Mouse (Mus musculus) ovary, postnatal 14 days (tissue): ENCODE results near the gene 9130230L23Rik.

Experiments
- DNase-seq: peaks from one replicate; pipeline ENCODE4 v3.0.0; 2022; ENCODE audit warnings: low spot score

Gene 9130230L23Rik

GRCm38 (mm10) chr5:65954130-65955080 is 49.7 kb downstream of the 9130230L23Rik start:
- no peak for DNase-seq

GRCm38 (mm10) chr5:65951513-65951909 is 52.6 kb downstream of the 9130230L23Rik start:
- no peak for DNase-seq

- DNase-seq = no peak
Measured at GRCm38 (mm10) chr5:65950679-65951512, 53.2 kb downstream of the 9130230L23Rik start.

GRCm38 (mm10) chr5:65950236-65950635 is 53.8 kb downstream of the 9130230L23Rik start:
- DNase-seq = no peak

DNA sequence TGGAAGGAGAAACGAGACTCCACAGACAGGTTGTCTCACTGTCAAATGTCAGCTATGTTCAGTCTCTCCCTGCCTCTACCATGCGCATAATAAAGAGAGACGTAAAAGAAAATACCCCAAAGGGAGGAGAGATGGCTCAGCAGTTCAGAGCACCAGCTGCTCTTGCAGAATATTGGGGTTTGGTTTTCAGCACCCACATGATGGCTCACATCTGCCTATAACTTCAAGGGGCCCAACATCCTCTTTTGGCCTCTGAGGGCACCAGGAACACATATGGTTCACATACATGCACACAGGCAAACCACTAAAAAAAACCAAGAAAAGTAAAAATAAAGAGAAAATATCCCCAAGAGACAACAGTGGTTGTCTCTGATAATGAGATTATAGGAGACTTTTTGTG is 54.3 kb downstream of the 9130230L23Rik start:
- no peak for DNase-seq

- DNase-seq = no peak
Measured at GRCm38 (mm10) chr5:65941145-65941544, 62.9 kb downstream of the 9130230L23Rik start.

DNA sequence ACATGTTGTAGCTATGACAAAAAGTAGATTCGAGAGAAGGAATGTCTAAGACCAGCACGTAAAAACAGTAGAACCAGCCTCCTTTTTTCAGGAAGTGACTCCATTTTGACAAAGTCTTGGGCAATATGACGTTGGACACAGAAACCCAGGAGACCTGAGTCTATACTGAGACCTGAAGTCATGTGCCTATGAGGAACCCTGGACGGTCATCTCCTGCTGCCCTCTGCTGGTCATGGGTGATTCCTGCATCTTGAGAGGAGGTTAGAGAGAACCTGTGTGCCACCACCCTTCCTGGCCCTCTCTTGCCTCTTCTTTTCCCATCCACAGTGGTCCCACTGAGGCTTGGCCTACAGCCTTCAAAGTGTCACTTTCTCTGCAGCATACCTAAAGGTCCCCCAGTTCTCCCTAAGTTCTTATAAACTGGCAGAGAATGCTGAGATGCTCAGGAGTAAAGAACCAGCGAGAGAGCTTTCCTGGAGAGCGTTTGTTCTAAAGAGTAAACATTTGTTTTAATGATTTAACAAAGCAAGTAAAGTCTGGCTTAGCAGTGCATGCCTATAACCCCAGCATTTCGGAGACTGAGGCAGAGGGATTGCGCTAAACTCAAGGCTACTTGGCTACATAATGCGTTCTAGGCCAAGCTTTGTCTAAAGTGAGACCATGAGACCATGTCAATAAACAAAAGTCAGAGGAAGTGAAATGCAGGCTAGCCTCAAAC is 65.9 kb downstream of the 9130230L23Rik start:
- peak; percentile 85 for DNase-seq

DNA sequence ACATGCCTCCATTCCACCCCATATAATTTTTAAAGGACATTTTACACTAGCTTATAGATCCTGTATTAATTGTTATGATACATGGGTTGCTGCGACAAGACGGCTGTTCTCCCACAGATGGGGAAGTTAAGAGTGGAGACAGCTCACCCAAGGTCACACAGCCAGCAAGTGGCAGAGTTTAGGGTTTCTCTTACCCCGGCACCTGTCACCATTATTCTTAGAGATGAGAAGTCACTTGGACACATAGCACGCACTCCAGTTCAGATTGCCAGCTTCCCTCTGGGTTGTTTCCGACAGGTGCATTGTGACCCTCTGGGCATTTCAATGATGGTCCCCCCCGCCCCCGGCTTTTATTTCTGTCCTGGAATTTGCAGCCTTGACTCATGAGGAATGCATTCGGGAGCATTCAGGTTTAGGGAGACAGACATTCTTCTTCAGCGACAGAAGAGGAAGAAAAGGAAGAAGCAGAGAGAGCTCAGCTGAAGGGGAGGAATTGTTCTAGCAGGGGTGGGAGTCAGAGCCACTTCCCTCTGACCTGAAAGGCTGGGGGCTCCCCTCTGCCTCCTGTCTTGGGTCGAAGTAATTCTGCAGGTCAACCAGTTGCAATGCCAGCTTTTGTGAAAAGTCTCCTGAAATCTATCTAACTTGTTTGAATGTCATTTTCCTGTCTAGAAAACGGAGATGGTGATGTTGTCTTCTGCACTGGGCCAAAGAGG is 66.9 kb downstream of the 9130230L23Rik start:
- DNase-seq = no peak

GRCm38 (mm10) chr5:65934783-65935182 is 69.3 kb downstream of the 9130230L23Rik start, which contains the start of gene Chrna9:
Gene Chrna9, plus strand, starts transcription at chr5:65934921.
- no peak for DNase-seq

- no peak for DNase-seq
Measured at GRCm38 (mm10) chr5:65933764-65934163, 70.3 kb downstream of the 9130230L23Rik start.

DNA sequence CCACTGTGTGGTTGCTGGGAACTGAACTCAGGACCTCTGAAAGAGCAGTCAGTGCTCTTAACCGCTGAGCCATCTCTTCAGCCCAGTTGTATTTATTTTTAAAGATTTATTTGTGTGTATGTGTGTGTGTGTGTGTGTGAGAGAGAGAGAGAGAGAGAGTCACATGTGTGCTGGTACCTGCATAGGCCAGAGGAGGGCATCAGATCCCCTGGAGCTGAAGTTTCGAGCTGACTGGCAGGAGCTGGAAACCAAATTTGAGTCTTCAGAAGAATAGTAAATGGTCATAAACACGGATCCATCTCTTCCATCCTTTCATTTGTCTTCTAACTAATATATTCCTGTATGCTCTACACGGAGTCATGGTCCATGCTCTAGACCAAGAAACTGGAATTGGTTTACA is 70.8 kb downstream of the 9130230L23Rik start:
- no peak for DNase-seq

DNA sequence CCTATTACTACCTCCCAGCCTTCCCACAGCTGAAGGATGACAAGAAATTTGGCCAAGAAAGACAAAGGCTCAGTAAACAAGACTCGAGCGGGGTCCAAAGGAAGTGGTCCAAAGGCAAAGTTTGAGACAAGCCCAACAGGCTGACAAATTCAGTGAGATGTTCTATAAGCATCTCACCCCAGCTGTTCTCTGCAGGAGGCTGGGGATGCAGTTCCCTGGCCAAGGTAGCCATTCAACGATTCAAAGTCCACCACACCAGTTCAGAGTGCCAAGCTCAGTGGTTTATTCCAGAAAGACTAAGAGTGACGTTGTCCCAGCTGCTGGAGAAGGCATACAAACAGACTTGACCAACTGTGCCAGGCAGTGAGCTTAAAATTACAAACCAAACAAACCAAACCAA is 73.9 kb downstream of the 9130230L23Rik start:
- no peak for DNase-seq
